Mouse (Mus musculus) C2C12 (cell line): ENCODE measurements around the gene Dok1. TPM values are rescaled to one million over a fixed set of nuclear protein-coding genes. Genes with fewer than 3 reads are reported as not detected.
A peak's percentile ranks its signal among the peaks of the same experiment; 100 is the strongest.

Experiments
- H3K27me3 ChIP-seq: one replicate; pipeline ENCODE4 v1.6.1; 2011; ENCODE audit not compliant: control insufficient read depth, insufficient read depth, insufficient read length
- H3K36me3 ChIP-seq: one replicate; pipeline ENCODE4 v1.6.1; 2011; ENCODE audit not compliant: control insufficient read depth, insufficient read depth
- H3K4me3 ChIP-seq: one replicate; pipeline ENCODE4 v1.5.1; 2011; ENCODE audit warnings: mild to moderate bottlenecking, control low read depth; ENCODE audit not compliant: poor library complexity, insufficient read depth, severe bottlenecking
- H3K79me2 ChIP-seq: one replicate; pipeline ENCODE4 v1.6.1; 2011; ENCODE audit not compliant: control insufficient read depth, insufficient read depth
- H3K79me3 ChIP-seq: one replicate; pipeline ENCODE4 v1.6.1; 2011; ENCODE audit warnings: low read depth, control low read depth
- H3ac ChIP-seq: one replicate; pipeline ENCODE3; 2011; ENCODE audit warnings: low read depth; ENCODE audit not compliant: control insufficient read depth, insufficient read length
- CEBPB ChIP-seq: IDR thresholded peaks from one replicate; pipeline ENCODE4 v1.6.1; 2011; ENCODE audit warnings: low read depth, mild to moderate bottlenecking, control low read depth, moderate library complexity
- CTCF ChIP-seq: IDR thresholded peaks from one replicate; pipeline ENCODE4 v1.5.1; 2011; ENCODE audit not compliant: control insufficient read depth, insufficient read depth, insufficient read length
- FOSL1 ChIP-seq: IDR thresholded peaks from one replicate; pipeline ENCODE4 v1.8.0; 2011; ENCODE audit warnings: mild to moderate bottlenecking, low read length; ENCODE audit not compliant: poor library complexity, insufficient read depth, severe bottlenecking
- MAX ChIP-seq: IDR thresholded peaks from one replicate; pipeline ENCODE4 v1.6.1; 2011; ENCODE audit warnings: mild to moderate bottlenecking, control low read depth
- MYOD1 ChIP-seq: IDR thresholded peaks from one replicate; pipeline ENCODE4 v1.6.1; 2011; ENCODE audit warnings: low read depth; ENCODE audit not compliant: control insufficient read depth, insufficient read length
- MYOG ChIP-seq: IDR thresholded peaks from one replicate; pipeline ENCODE4 v1.6.1; 2011; ENCODE audit not compliant: control insufficient read depth, insufficient read length; ENCODE audit errors: extremely low read depth
- USF1 ChIP-seq: IDR thresholded peaks from one replicate; pipeline ENCODE4 v1.6.1; 2011; ENCODE audit warnings: low read depth, mild to moderate bottlenecking, control low read depth, moderate library complexity
- polyA plus RNA-seq: library from polyadenylated mRNA; unstranded; fragments of >200 nt; fragmentation: generic; extraction: Trizol; gene quantifications from one replicate; pipeline ENCODE4 v1.2.1, GENCODE M21; 2012; ENCODE audit warnings: missing spikeins

Dok1 gene
- polyA plus RNA-seq, 1 experiment = 80.8 TPM

- H3ac ChIP-seq = peak overlapping the region; percentile 46
- H3K4me3 ChIP-seq = no peak overlapping the region
- TF ChIP-seq MYOG = no peak
- no peak for TF ChIP-seq FOSL1
- no peak for TF ChIP-seq CTCF
- no peak for TF ChIP-seq CEBPB
- TF ChIP-seq MYOD1 = no peak
- TF ChIP-seq USF1 = no peak
- no peak for TF ChIP-seq MAX
- no peaks in the 10 kb centered on the region for H3K79me3 ChIP-seq
- no peaks in the 10 kb centered on the region for H3K27me3 ChIP-seq
- H3K36me3 ChIP-seq = no peaks in the 10 kb centered on the region
- no peaks in the 10 kb centered on the region for H3K79me2 ChIP-seq
These were observed 18.5 kb downstream of the Dok1 start for GRCm38 (mm10) chr6:83014482-83015466.

- H3ac ChIP-seq = peak overlapping the region; percentile 7
- H3K79me2 ChIP-seq = no peaks in the 10 kb centered on the region
- H3K27me3 ChIP-seq = no peaks in the 10 kb centered on the region
- H3K4me3 ChIP-seq = no peak overlapping the region
- no peak for TF ChIP-seq MYOD1
- no peak for TF ChIP-seq MYOG
- TF ChIP-seq CTCF = no peak
- TF ChIP-seq MAX = peak; percentile 45
- H3K36me3 ChIP-seq = no peaks in the 10 kb centered on the region
- no peaks in the 10 kb centered on the region for H3K79me3 ChIP-seq
These were observed 19.8 kb downstream of the Dok1 start for GRCm38 (mm10) chr6:83013444-83013843.

- Histone ChIP-seq H3K36me3 (no peaks in the 10 kb centered on the region), H3K79me3 (no peaks in the 10 kb centered on the region), H3K4me3 (no peak overlapping the region), H3K27me3 (no peaks in the 10 kb centered on the region), H3K79me2 (no peaks in the 10 kb centered on the region), H3ac (no peak overlapping the region)
- TF ChIP-seq USF1 (no peak), MYOG (no peak), CEBPB (no peak)
These were observed 21.5 kb downstream of the Dok1 start for GRCm38 (mm10) chr6:83011756-83012155.

- H3K79me3 ChIP-seq = no peaks in the 10 kb centered on the region
- TF ChIP-seq MAX = no peak
- TF ChIP-seq USF1 = no peak
- no peak for TF ChIP-seq FOSL1
- no peak overlapping the region for H3ac ChIP-seq
- H3K79me2 ChIP-seq = no peaks in the 10 kb centered on the region
- H3K4me3 ChIP-seq = no peak overlapping the region
- H3K27me3 ChIP-seq = no peaks in the 10 kb centered on the region
- no peaks in the 10 kb centered on the region for H3K36me3 ChIP-seq
These were observed 22.0 kb downstream of the Dok1 start for GRCm38 (mm10) chr6:83011255-83011654.

GRCm38 (mm10) chr6:83010010-83010409, 23.3 kb downstream of the Dok1 start:
- H3K79me3 ChIP-seq = no peaks in the 10 kb centered on the region
- H3K4me3 ChIP-seq = no peak overlapping the region
- H3K27me3 ChIP-seq = no peaks in the 10 kb centered on the region
- H3ac ChIP-seq = no peak overlapping the region
- H3K36me3 ChIP-seq = no peaks in the 10 kb centered on the region
- no peak for TF ChIP-seq CTCF
- TF ChIP-seq MYOG = no peak
- TF ChIP-seq MAX = no peak
- no peak for TF ChIP-seq CEBPB
- TF ChIP-seq MYOD1 = no peak
- TF ChIP-seq FOSL1 = no peak
- no peak for TF ChIP-seq USF1
- no peaks in the 10 kb centered on the region for H3K79me2 ChIP-seq

- H3K79me2 ChIP-seq = no peaks in the 10 kb centered on the region
- H3K36me3 ChIP-seq = no peaks in the 10 kb centered on the region
- no peak overlapping the region for H3ac ChIP-seq
- TF ChIP-seq MYOD1 = no peak
- TF ChIP-seq MAX = no peak
- no peak for TF ChIP-seq USF1
- TF ChIP-seq FOSL1 = no peak
- TF ChIP-seq CEBPB = no peak
- H3K27me3 ChIP-seq = no peaks in the 10 kb centered on the region
- H3K79me3 ChIP-seq = no peaks in the 10 kb centered on the region
- H3K4me3 ChIP-seq = no peak overlapping the region
These were observed 24.6 kb downstream of the Dok1 start for GRCm38 (mm10) chr6:83008659-83009058.
